Mouse (Mus musculus) stomach, embryonic 14.5 days (tissue): ENCODE results near the gene Creb5. TPM values are rescaled to one million over a fixed set of nuclear protein-coding genes. Genes with fewer than 3 reads are reported as not detected.

Experiments
- ATAC-seq: fragments of 200-750 bp; cut with Nextera tagmentation; 2 replicates; pipeline ENCODE4 v1.8.0; 2017; ENCODE audit warnings: low read depth, moderate TSS enrichment; ENCODE audit not compliant: insufficient number of reproducible peaks, insufficient read depth, low FRiP score
- H3K27ac ChIP-seq: fragments of 300-500 bp; sonication (generic); 2 replicates; pipeline ENCODE4 v1.5.1; 2014; ENCODE audit warnings: mild to moderate bottlenecking, low read length, moderate library complexity, mixed read lengths
- H3K27me3 ChIP-seq: fragments of 300-500 bp; sonication (generic); 2 replicates; pipeline ENCODE4 v1.6.1; 2014; ENCODE audit warnings: low read length, control low read depth, mixed read lengths; ENCODE audit not compliant: control insufficient read depth, insufficient read depth
- H3K36me3 ChIP-seq: fragments of 300-500 bp; sonication (generic); 2 replicates; pipeline ENCODE4 v1.6.1; 2014; ENCODE audit warnings: mild to moderate bottlenecking, control low read depth, low read length, moderate library complexity, mixed read lengths; ENCODE audit not compliant: control insufficient read depth, insufficient read depth
- H3K4me1 ChIP-seq: fragments of 300-500 bp; sonication (generic); 2 replicates; pipeline ENCODE4 v1.6.1; 2014; ENCODE audit warnings: low read length, control low read depth, mixed read lengths; ENCODE audit not compliant: control insufficient read depth, insufficient read depth
- H3K4me2 ChIP-seq: fragments of 300-500 bp; sonication (generic); replicated peaks from 2 replicates; pipeline ENCODE4 v1.6.1; 2014; ENCODE audit warnings: low read depth, low read length, control low read depth
- H3K4me3 ChIP-seq: fragments of 300-500 bp; sonication (generic); 2 replicates; pipeline ENCODE4 v1.5.1; 2014; ENCODE audit warnings: low read depth, low read length, control low read depth
- H3K9ac ChIP-seq: fragments of 300-500 bp; sonication (generic); replicated peaks from 2 replicates; pipeline ENCODE4 v1.6.1; 2014; ENCODE audit warnings: low read depth, mild to moderate bottlenecking, control low read depth, low read length, moderate library complexity, mixed read lengths
- H3K9me3 ChIP-seq: fragments of 300-500 bp; sonication (generic); 2 replicates; pipeline ENCODE4 v1.6.1; 2016; ENCODE audit warnings: low read depth, low read length, control low read depth; ENCODE audit not compliant: control insufficient read depth
- WGBS: fragments of 180-500 bp; shearing (Covaris S2); extraction: QIAGEN DNeasy Blood & Tissue Kit; methylation state at CpG from one replicate; pipeline ENCODE4 v1.1.7; 2014; 5-methylcytosine and 5-hydroxymethylcytosine counted together
- polyA plus RNA-seq: library from polyadenylated mRNA; unstranded; fragments of >200 nt; fragmentation: Nextera tagmentation; extraction: Ambion mirVana; gene quantifications from 2 replicates; pipeline ENCODE4 v1.2.1, GENCODE M21; 2014

Gene Creb5
- polyA plus RNA-seq, 1 experiment from 2014 or later, result 10.2 TPM

- Histone ChIP-seq H3K9ac (no peak overlapping the region), H3K9me3 (no peaks in the 10 kb centered on the region), H3K4me1 (peaks cover 16% of the 10 kb centered on the region), H3K27me3 (no peaks in the 10 kb centered on the region), H3K36me3 (no peaks in the 10 kb centered on the region), H3K27ac (no peak overlapping the region), H3K4me2 (no peak overlapping the region), H3K4me3 (no peak overlapping the region)
- WGBS, result 38% methylated on average over 3 of the region's 3 CpGs
- no peak for ATAC-seq
These were observed 282.4 kb downstream of the Creb5 start for GRCm38 (mm10) chr6:53569436-53569835.

- H3K4me1 ChIP-seq, result peaks cover 16% of the 10 kb centered on the region
- H3K4me3 ChIP-seq, result no peak overlapping the region
- H3K9me3 ChIP-seq, result no peaks in the 10 kb centered on the region
- WGBS, result 84% methylated on average over 4 of the region's 4 CpGs
- no peaks in the 10 kb centered on the region for H3K27me3 ChIP-seq
- H3K4me2 ChIP-seq, result no peak overlapping the region
- no peak overlapping the region for H3K27ac ChIP-seq
- no peak for ATAC-seq
- H3K9ac ChIP-seq, result no peak overlapping the region
- H3K36me3 ChIP-seq, result no peaks in the 10 kb centered on the region
These were observed 283.8 kb downstream of the Creb5 start for GRCm38 (mm10) chr6:53570906-53571305.

- Histone ChIP-seq H3K27me3 (no peaks in the 10 kb centered on the region), H3K4me1 (peaks cover 16% of the 10 kb centered on the region), H3K27ac (no peak overlapping the region), H3K4me3 (no peak overlapping the region), H3K4me2 (no peak overlapping the region), H3K9me3 (no peaks in the 10 kb centered on the region), H3K36me3 (no peaks in the 10 kb centered on the region), H3K9ac (no peak overlapping the region)
- ATAC-seq, result no peak
- 88% methylated on average over 4 of the region's 4 CpGs for WGBS
These were observed 284.6 kb downstream of the Creb5 start for GRCm38 (mm10) chr6:53571571-53572122.

GRCm38 (mm10) chr6:53572456-53572855, 285.4 kb downstream of the Creb5 start:
- H3K27me3 ChIP-seq, result no peaks in the 10 kb centered on the region
- H3K4me2 ChIP-seq, result 0 out of 2 replicates have a peak overlapping the region, but pooled peaks have one; percentile 54
- H3K4me1 ChIP-seq, result peaks cover 16% of the 10 kb centered on the region
- WGBS, result 76% methylated on average over 4 of the region's 4 CpGs
- no peaks in the 10 kb centered on the region for H3K9me3 ChIP-seq
- H3K4me3 ChIP-seq, result no peak overlapping the region
- H3K9ac ChIP-seq, result no peak overlapping the region
- peak overlapping the region; percentile 81 for H3K27ac ChIP-seq
- H3K36me3 ChIP-seq, result no peaks in the 10 kb centered on the region
- no peak for ATAC-seq

DNA sequence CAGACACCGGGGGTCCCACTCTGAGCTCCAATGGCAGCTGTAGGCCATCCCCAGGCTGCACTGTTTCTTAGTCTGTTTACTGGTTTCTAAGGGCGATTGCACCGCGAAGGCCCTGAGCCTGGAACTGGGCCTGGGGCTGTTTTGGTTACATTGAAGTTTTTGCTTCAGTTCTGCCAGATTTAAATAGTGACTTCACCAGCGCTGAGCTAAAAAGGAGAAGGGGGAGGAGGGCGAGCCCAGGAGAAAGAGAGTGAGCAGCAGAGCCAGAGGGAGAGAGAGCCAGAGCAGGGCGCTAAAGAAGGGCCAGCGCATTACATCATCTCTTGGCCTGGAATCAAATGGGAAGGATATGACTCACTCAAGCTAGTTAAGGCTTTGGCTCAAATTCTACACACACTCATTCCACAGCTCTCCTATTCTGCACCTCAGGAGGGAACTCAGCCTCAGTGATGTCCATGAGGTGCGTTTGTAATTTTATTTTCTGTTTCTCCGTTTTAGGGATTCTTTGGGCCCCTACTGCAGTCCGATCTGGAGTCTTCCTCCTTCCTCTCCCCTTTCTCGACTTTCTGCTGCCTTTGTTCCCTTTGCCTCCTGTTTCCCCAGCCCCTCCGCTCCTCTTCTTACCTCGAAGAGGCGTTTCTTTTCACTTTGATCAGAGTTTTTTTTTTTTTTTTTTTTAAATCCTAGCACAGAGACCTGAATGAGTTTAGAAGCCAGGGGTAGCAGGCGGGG, 286.1 kb downstream of the Creb5 start:
- Histone ChIP-seq H3K4me2 (peak overlapping the region; percentile 54), H3K36me3 (no peaks in the 10 kb centered on the region), H3K27ac (peak overlapping the region; percentile 81), H3K27me3 (no peaks in the 10 kb centered on the region), H3K9me3 (no peaks in the 10 kb centered on the region), H3K4me3 (peak overlapping the region; percentile 30), H3K9ac (peak overlapping the region; percentile 22), H3K4me1 (peaks cover 16% of the 10 kb centered on the region)
- 5% methylated on average over 15 of the region's 16 CpGs for WGBS
- peak; percentile 94 for ATAC-seq

DNA sequence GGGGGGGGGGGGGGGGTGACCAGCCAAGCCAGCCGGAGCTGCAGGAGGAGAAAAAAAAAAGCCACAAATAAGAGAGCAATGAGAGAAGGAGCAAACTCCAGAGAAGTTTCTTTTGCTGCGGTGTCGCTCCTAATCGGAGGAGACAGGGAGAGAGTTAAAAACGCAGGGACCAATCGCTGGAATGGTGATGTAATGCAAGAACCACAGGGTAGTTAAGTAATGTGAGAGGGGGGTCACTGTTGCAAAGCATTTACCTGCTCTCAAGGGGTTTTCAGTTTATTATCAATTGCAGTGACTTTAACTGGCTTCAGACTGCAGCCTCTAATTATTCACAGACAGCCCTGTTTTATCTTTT, 286.6 kb downstream of the Creb5 start:
- Histone ChIP-seq H3K36me3 (no peaks in the 10 kb centered on the region), H3K9ac (peak overlapping the region; percentile 22; the same call in 1 of the 2 replicates), H3K4me1 (peaks cover 16% of the 10 kb centered on the region), H3K4me2 (peak overlapping the region; percentile 54), H3K27ac (peak overlapping the region; percentile 81), H3K27me3 (no peaks in the 10 kb centered on the region), H3K4me3 (peak overlapping the region; percentile 30), H3K9me3 (no peaks in the 10 kb centered on the region)
- no peak for ATAC-seq
- 1% methylated on average over 6 of the region's 6 CpGs for WGBS

DNA sequence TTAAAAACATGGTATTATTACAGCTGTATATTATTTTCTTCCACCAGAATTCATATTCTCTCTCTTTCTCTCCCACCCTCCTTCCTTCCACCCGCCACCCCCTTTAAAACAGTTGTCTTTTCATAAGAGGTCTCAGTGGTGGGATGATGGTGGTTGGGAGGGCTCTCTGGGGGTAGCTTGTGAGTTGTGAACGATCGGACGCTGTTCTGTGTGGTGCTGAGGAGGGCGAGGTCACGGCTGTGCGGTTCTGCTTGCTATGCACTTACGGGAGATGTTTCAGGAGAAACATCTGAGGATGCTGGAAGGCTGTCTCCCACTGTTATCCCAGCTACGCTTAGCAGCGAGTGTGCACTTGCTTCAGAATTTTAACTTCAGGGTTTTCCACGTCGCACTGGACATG, 287.0 kb downstream of the Creb5 start:
- 52% methylated on average over 12 of the region's 12 CpGs for WGBS
- H3K4me3 ChIP-seq, result peak overlapping the region; percentile 30
- H3K9me3 ChIP-seq, result no peaks in the 10 kb centered on the region
- H3K9ac ChIP-seq, result 0 out of 2 replicates have a peak overlapping the region, but pooled peaks have one; percentile 22
- ATAC-seq, result no peak
- H3K27ac ChIP-seq, result no peak overlapping the region; the same call in 1 of the 2 replicates
- H3K4me2 ChIP-seq, result peak overlapping the region; percentile 54
- H3K36me3 ChIP-seq, result no peaks in the 10 kb centered on the region
- H3K27me3 ChIP-seq, result no peaks in the 10 kb centered on the region
- peaks cover 15% of the 10 kb centered on the region for H3K4me1 ChIP-seq

- Histone ChIP-seq H3K27ac (no peak overlapping the region), H3K4me3 (no peak overlapping the region), H3K27me3 (no peaks in the 10 kb centered on the region), H3K4me2 (no peak overlapping the region), H3K36me3 (no peaks in the 10 kb centered on the region), H3K9ac (no peak overlapping the region), H3K4me1 (peaks cover 10% of the 10 kb centered on the region; the same call in 1 of the 2 replicates), H3K9me3 (no peaks in the 10 kb centered on the region)
- WGBS, result 77% methylated on average over 4 of the region's 4 CpGs
- ATAC-seq, result no peak
These were observed 288.1 kb downstream of the Creb5 start for GRCm38 (mm10) chr6:53575191-53575590.
